Mouse (Mus musculus): ENCODE results near the gene Adamts12. TPM values are rescaled to one million over a fixed set of nuclear protein-coding genes. Genes with fewer than 3 reads are reported as not detected.

Adamts12 gene
- polyA plus RNA-seq, 1 experiment from 2014 or later, result 1.9 TPM

DNA sequence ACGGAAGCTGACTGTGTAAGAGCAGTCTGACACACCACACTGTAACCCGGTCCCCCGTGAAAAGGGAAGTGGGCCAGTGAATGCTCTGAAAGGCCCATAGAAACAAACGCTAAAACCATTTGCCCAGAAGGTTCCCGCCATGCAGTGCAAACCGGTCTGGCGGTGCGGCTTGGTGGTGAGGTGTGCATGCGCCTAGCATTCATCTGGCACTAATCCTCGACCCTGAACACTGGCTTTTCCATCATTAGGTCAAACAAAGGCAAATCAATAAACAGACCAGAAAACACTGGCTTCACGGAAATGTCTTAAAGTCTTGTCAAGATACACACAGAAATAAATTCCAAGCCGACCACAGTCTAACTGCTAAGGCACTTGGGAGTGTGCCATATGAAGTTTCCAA lies 318.0 kb downstream of the Adamts12 start:
- peaks cover 19% of the 10 kb centered on the region; the same call in 1 of the 2 replicates for H3K36me3 ChIP-seq (ENCODE audit: insufficient read depth, low read length)
- no peaks in the 10 kb centered on the region for H3K27me3 ChIP-seq (replicated peaks; ENCODE audit: insufficient read depth, low read length)
- H3K9me3 ChIP-seq (ENCODE audit: low read length), result no peaks in the 10 kb centered on the region
- H3K4me3 ChIP-seq (ENCODE audit: low read depth, low read length), result no peak overlapping the region
- WGBS, result 79% methylated on average over 12 of the region's 12 CpGs
- H3K4me1 ChIP-seq (ENCODE audit: insufficient read depth, low read depth, low read length), result no peaks in the 10 kb centered on the region
- DNase-seq (ENCODE audit: low spot score) (no peak), ATAC-seq (no peak)
- H3K27ac ChIP-seq (ENCODE audit: low read length), result no peak overlapping the region
- H3K9ac ChIP-seq (replicated peaks; ENCODE audit: low read depth), result no peak overlapping the region
- H3K4me2 ChIP-seq (replicated peaks; ENCODE audit: low read depth, low read length), result no peak overlapping the region
- TF ChIP-seq EP300 (IDR thresholded peaks at IDR 0.05), result no peak
- no peak for TF ChIP-seq CTCF (IDR thresholded peaks at IDR 0.05)

DNA sequence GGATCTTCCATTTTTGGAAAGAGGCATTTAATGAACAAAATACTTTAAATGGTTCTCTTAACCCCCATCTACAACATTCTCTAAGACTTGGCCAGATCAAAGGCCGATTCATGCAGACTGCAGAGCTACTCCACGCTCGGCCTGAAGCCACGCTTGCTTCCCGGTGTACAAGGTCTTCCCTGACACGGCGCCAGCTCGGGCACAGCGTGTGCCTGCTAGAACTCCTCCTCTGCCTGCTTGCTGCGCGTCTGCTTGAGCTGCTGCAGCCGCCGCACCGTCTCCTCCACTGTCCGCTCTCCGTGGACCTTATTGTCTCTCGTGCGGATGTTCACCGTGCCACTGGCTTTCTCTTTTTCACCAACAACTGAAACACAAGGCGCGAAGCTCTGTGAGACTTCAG lies 319.2 kb downstream of the Adamts12 start:
- no peak overlapping the region for H3K27ac ChIP-seq (ENCODE audit: low read length)
- no peak overlapping the region for H3K9ac ChIP-seq (replicated peaks; ENCODE audit: low read depth)
- no peak for ATAC-seq
- WGBS, result 94% methylated on average over 21 of the region's 21 CpGs
- no peaks in the 10 kb centered on the region for H3K27me3 ChIP-seq (replicated peaks; ENCODE audit: insufficient read depth, low read length)
- no peaks in the 10 kb centered on the region for H3K9me3 ChIP-seq (ENCODE audit: low read length)
- TF ChIP-seq EP300 (IDR thresholded peaks at IDR 0.05) (no peak), CTCF (IDR thresholded peaks at IDR 0.05) (no peak)
- no peak overlapping the region for H3K4me2 ChIP-seq (replicated peaks; ENCODE audit: low read depth, low read length)
- no peak for DNase-seq (ENCODE audit: low spot score)
- peaks cover 27% of the 10 kb centered on the region; the same call in 1 of the 2 replicates for H3K36me3 ChIP-seq (ENCODE audit: insufficient read depth, low read length)
- H3K4me3 ChIP-seq (ENCODE audit: low read depth, low read length), result no peak overlapping the region
- H3K4me1 ChIP-seq (ENCODE audit: insufficient read depth, low read depth, low read length), result no peaks in the 10 kb centered on the region

DNA sequence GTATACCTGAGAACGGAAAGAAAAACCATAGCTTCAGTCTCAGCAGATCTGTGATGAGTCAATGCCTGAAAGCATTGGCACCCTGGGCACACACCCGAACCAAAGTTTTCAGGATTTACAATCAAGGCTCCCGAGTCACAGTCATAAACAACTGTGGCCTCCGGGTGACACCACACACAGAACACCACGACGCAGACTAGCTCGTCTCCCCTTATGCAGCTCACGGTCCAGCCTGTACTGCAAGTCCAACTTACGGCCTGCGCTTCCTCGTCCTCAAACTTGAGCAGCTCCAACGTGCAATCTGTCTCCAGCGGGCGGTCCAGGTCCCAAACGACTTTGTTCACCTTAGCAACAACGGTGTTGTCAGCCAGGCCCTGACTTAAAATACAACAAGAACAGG lies 328.3 kb downstream of the Adamts12 start:
- Histone ChIP-seq H3K9ac (replicated peaks; ENCODE audit: low read depth) (no peak overlapping the region), H3K9me3 (ENCODE audit: low read length) (no peaks in the 10 kb centered on the region), H3K27me3 (replicated peaks; ENCODE audit: insufficient read depth, low read length) (no peaks in the 10 kb centered on the region), H3K4me1 (ENCODE audit: insufficient read depth, low read depth, low read length) (no peaks in the 10 kb centered on the region), H3K36me3 (ENCODE audit: insufficient read depth, low read length) (peaks cover 50% of the 10 kb centered on the region), H3K4me2 (replicated peaks; ENCODE audit: low read depth, low read length) (no peak overlapping the region), H3K4me3 (ENCODE audit: low read depth, low read length) (no peak overlapping the region), H3K27ac (ENCODE audit: low read length) (no peak overlapping the region)
- DNase-seq (ENCODE audit: low spot score) (no peak), ATAC-seq (no peak)
- no peak for TF ChIP-seq CTCF (IDR thresholded peaks at IDR 0.05)
- TF ChIP-seq EP300 (IDR thresholded peaks at IDR 0.05), result no peak
- 94% methylated on average over 16 of the region's 16 CpGs for WGBS

DNA sequence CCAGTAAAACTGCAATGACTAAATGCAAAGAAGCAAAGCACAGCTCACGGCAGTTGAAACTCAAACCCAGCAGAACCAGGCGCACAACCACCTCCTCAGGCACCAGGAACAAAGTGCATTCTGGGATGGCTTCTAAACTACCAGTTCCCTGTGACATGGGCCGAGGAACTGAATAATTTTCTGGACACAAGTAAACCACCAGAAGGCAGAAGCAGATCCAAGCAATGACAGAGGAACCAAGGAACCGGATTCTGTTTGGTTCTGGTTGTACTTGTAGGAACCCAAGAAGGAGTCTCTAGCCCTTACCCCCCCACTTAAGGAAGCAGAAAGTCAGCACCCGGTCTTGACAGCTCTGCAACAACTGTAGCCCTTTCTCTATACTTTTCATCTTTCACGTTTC lies 331.8 kb downstream of the Adamts12 start:
- Histone ChIP-seq H3K9me3 (ENCODE audit: low read length) (no peaks in the 10 kb centered on the region), H3K27me3 (replicated peaks; ENCODE audit: insufficient read depth, low read length) (no peaks in the 10 kb centered on the region), H3K4me3 (ENCODE audit: low read depth, low read length) (no peak overlapping the region), H3K4me2 (replicated peaks; ENCODE audit: low read depth, low read length) (no peak overlapping the region), H3K27ac (ENCODE audit: low read length) (no peak overlapping the region), H3K36me3 (ENCODE audit: insufficient read depth, low read length) (peaks cover 18% of the 10 kb centered on the region), H3K4me1 (ENCODE audit: insufficient read depth, low read depth, low read length) (peaks cover 6% of the 10 kb centered on the region; the same call in 1 of the 2 replicates), H3K9ac (replicated peaks; ENCODE audit: low read depth) (no peak overlapping the region)
- ATAC-seq (no peak), DNase-seq (ENCODE audit: low spot score) (no peak)
- WGBS, result 93% methylated on average over 6 of the region's 6 CpGs
- no peak for TF ChIP-seq EP300 (IDR thresholded peaks at IDR 0.05)
- no peak for TF ChIP-seq CTCF (IDR thresholded peaks at IDR 0.05)

Other genes starting within 250 kb of the Adamts12 start
- gene C1qtnf3, start 112.5 kb upstream of the Adamts12 start, polyA plus RNA-seq (2015; fragmentation: Nextera tagmentation; extraction: Ambion mirVana), result 2.5 TPM in 2 replicates
- gene Amacr, start 83.0 kb upstream of the Adamts12 start, polyA plus RNA-seq (2015; fragmentation: Nextera tagmentation; extraction: Ambion mirVana), result 11.0 TPM in 2 replicates
- not detected in 2 replicates for gene Slc45a2, start 64.1 kb upstream of the Adamts12 start, polyA plus RNA-seq (2015; fragmentation: Nextera tagmentation; extraction: Ambion mirVana)
- 0.05 TPM in 1 of 2 replicates, not detected in the other for gene Rxfp3, start 26.8 kb upstream of the Adamts12 start, polyA plus RNA-seq (2015; fragmentation: Nextera tagmentation; extraction: Ambion mirVana)

Data from lung, postnatal 0 days (tissue).